Mouse (Mus musculus): ENCODE measurements around the gene Prdx1.
"Not testable (repeated sequence)": the region's sequence is repeated elsewhere in the genome, so short reads cannot be mapped to it uniquely, and the experiment has no call there.

Gene Prdx1

GRCm38 (mm10) chr4:116685402-116686061, at the start of gene Prdx1:
Prdx1 (plus strand) TSS chr4:116685544.
- DNase-seq (ENCODE audit: low spot score in 2 of 2) = peak; percentile 86 to 92

- no peak for DNase-seq (ENCODE audit: low spot score in 2 of 2)
Observed at GRCm38 (mm10) chr4:116638821-116639220, 46.5 kb upstream of the Prdx1 start.

- DNase-seq (ENCODE audit: low spot score in 2 of 2) = no peak
Observed at GRCm38 (mm10) chr4:116642071-116642470, 43.3 kb upstream of the Prdx1 start.

- DNase-seq (ENCODE audit: low spot score in 2 of 2) = no peak
Observed at GRCm38 (mm10) chr4:116644326-116644725, 41.0 kb upstream of the Prdx1 start.

GRCm38 (mm10) chr4:116645624-116646023, 39.7 kb upstream of the Prdx1 start:
- DNase-seq (ENCODE audit: low spot score in 2 of 2) = no peak

GRCm38 (mm10) chr4:116649411-116649810, 35.9 kb upstream of the Prdx1 start:
- DNase-seq (ENCODE audit: low spot score in 2 of 2) = no peak

GRCm38 (mm10) chr4:116650365-116650764, 35.0 kb upstream of the Prdx1 start:
- no peak for DNase-seq (ENCODE audit: low spot score in 2 of 2)

- peak; percentile 86 to 89 for DNase-seq (ENCODE audit: low spot score in 2 of 2)
Observed at GRCm38 (mm10) chr4:116650924-116651796, 34.2 kb upstream of the Prdx1 start, which contains the start of gene Akr1a1. Akr1a1 (minus strand) TSS chr4:116651680.

GRCm38 (mm10) chr4:116651797-116652135, 33.6 kb upstream of the Prdx1 start:
- no peak for DNase-seq (ENCODE audit: low spot score in 2 of 2)

GRCm38 (mm10) chr4:116653228-116653627, 32.1 kb upstream of the Prdx1 start:
- no peak for DNase-seq (ENCODE audit: low spot score in 2 of 2)

GRCm38 (mm10) chr4:116655100-116655499, 30.2 kb upstream of the Prdx1 start:
- no peak for DNase-seq (ENCODE audit: low spot score in 2 of 2)

GRCm38 (mm10) chr4:116655658-116656057, 29.7 kb upstream of the Prdx1 start:
- DNase-seq (ENCODE audit: low spot score in 2 of 2) = no peak

GRCm38 (mm10) chr4:116657971-116658370, 27.4 kb upstream of the Prdx1 start:
- no peak for DNase-seq (ENCODE audit: low spot score in 2 of 2)

- no peak for DNase-seq (ENCODE audit: low spot score in 2 of 2)
Observed at GRCm38 (mm10) chr4:116659474-116659873, 25.9 kb upstream of the Prdx1 start.

- DNase-seq (ENCODE audit: low spot score in 2 of 2) = not testable (repeated sequence)
Observed at GRCm38 (mm10) chr4:116659916-116660315, 25.4 kb upstream of the Prdx1 start.

- DNase-seq (ENCODE audit: low spot score in 2 of 2) = no peak
Observed at GRCm38 (mm10) chr4:116660829-116661228, 24.5 kb upstream of the Prdx1 start.

GRCm38 (mm10) chr4:116661998-116662397, 23.3 kb upstream of the Prdx1 start:
- no peak for DNase-seq (ENCODE audit: low spot score in 2 of 2)

GRCm38 (mm10) chr4:116666625-116667024, 18.7 kb upstream of the Prdx1 start:
- no peak for DNase-seq (ENCODE audit: low spot score in 2 of 2)

- DNase-seq (ENCODE audit: low spot score in 2 of 2) = no peak
Observed at GRCm38 (mm10) chr4:116668145-116668544, 17.2 kb upstream of the Prdx1 start.

- no peak for DNase-seq (ENCODE audit: low spot score in 2 of 2)
Observed at GRCm38 (mm10) chr4:116669291-116669690, 16.1 kb upstream of the Prdx1 start.

GRCm38 (mm10) chr4:116672785-116673184, 12.6 kb upstream of the Prdx1 start:
- no peak for DNase-seq (ENCODE audit: low spot score in 2 of 2)

- DNase-seq (ENCODE audit: low spot score in 2 of 2) = not testable (repeated sequence)
Observed at GRCm38 (mm10) chr4:116674761-116675160, 10.6 kb upstream of the Prdx1 start.

- DNase-seq (ENCODE audit: low spot score in 2 of 2) = no peak
Observed at GRCm38 (mm10) chr4:116676027-116676426, 9.3 kb upstream of the Prdx1 start.

Measured in frontal cortex, postnatal 10 days (tissue).